Mouse (Mus musculus) liver, embryonic 14.5 days (tissue): ENCODE results near the gene Awat1.

Experiments
- CTCF ChIP-seq: IDR thresholded peaks from 2 replicates; pipeline ENCODE4 v1.5.1; 2016; ENCODE audit warnings: antibody characterized with exemption, low read depth, control low read depth
- EP300 ChIP-seq: IDR thresholded peaks from 2 replicates; pipeline ENCODE4 v1.6.1; 2016; ENCODE audit warnings: antibody characterized with exemption, low read depth

DNA sequence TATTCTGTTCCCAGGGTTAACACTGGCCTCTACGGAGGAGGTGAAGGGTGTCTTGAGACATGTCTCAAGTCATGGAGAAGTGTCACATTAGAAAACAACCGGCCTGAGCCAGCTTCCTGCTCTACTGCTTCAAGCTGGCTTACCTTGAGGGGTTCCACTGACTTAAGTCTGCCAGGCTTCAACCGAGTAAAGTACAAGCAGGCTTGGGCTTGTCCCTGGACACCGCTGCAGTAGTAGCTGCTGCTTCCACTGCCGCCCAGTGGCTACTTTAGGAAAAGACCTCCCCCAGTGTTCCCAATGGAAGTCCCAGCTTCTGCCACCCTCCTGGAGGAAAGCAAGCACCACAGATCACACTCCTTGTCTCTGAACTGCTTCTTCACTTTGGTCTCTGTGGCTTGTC is 25.4 kb downstream of the Awat1 start:
- peak; percentile 54 for TF ChIP-seq CTCF
- no peak for TF ChIP-seq EP300
